Comparison of ENCODE assay signal across 20 mouse cellular contexts in the genomic region with DNA sequence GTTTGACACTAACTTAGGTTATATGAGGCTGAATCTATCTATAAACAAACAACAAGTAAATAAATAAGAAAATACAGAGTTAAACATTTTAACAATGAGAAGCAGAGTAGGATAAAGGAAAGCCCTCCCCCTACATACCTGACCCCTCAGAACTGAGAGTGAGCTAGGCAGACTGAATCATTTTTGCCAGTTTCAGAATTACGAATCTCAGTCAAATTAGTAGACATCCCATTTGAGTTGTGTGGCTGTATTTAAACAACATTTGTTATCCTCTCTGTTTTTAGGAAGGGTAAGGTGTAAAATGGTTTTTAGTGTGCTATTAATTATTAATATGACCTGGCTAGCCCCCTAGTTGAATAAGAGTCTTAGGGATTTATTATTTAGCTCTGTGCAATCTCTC. TPM values are rescaled to one million over a fixed set of nuclear protein-coding genes. Genes with fewer than 3 reads are reported as not detected.
"Had no signal": no experiment of that assay in that cellular context is flagged by ENCODE, and none has a peak within 500 bp of the region (broad histone marks: within the 10 kb centered on the region; RNA-seq: fewer than 3 reads in every experiment).

No protein-coding gene starts in this region.

- H3K9me3 ChIP-seq: neural tube, embryonic 13.5 days; neural tube, embryonic 15.5 days; stomach, embryonic 15.5 days had no signal

- H3K27me3 ChIP-seq: neural tube, embryonic 13.5 days; neural tube, embryonic 15.5 days; stomach, embryonic 15.5 days had no signal

- H3K4me2 ChIP-seq: neural tube, embryonic 13.5 days; neural tube, embryonic 15.5 days; stomach, embryonic 15.5 days had no signal

- DNase-seq: retina, postnatal 1 day; right cerebral cortex, adult 18-20 months; right cerebral cortex, postnatal 14 days; right cerebral cortex, postnatal 25 days; right cerebral cortex, postnatal 4 days; spleen, adult 18-20 months; thymus, adult 18-20 months; thymus, adult 2 months; thymus, postnatal 14 days; thymus, postnatal 25 days; thymus, postnatal 36 days; thymus, postnatal 4 days had no signal

- H3K9ac ChIP-seq: neural tube, embryonic 13.5 days; neural tube, embryonic 15.5 days; stomach, embryonic 15.5 days had no signal

- H3K4me1 ChIP-seq: neural tube, embryonic 13.5 days; neural tube, embryonic 15.5 days; stomach, embryonic 15.5 days had no signal

- H3K27ac ChIP-seq: neural tube, embryonic 13.5 days; neural tube, embryonic 15.5 days; stomach, embryonic 15.5 days; stomach, postnatal 0 days had no signal

- H3K36me3 ChIP-seq: neural tube, embryonic 13.5 days; neural tube, embryonic 15.5 days; stomach, embryonic 15.5 days had no signal

- H3K4me3 ChIP-seq: neural tube, embryonic 13.5 days; neural tube, embryonic 15.5 days; stomach, embryonic 15.5 days had no signal

RNA-seq across cellular contexts. Expression of a gene that starts 2.6 kb away (rescaled TPM):
- total RNA-seq: neutrophil, adult 5-6 weeks had no signal
- polyA plus RNA-seq: small intestine, adult 2 months; stomach, embryonic 14.5 days; testis, adult 2 months; thymus, adult 2 months had no signal
